Mouse (Mus musculus) neural tube, embryonic 14.5 days (tissue): Measurements from ENCODE around the gene Anxa2. TPM values are rescaled to one million over a fixed set of nuclear protein-coding genes. Genes with fewer than 3 reads are reported as not detected.

Experiments
- ATAC-seq: fragments of 200-750 bp; cut with Nextera tagmentation; 2 replicates; pipeline ENCODE4 v1.8.0; 2017; ENCODE audit warnings: low read depth, mild to moderate bottlenecking, moderate TSS enrichment, moderate library complexity
- H3K27ac ChIP-seq: fragments of 300-500 bp; sonication (generic); 2 replicates; pipeline ENCODE4 v1.5.1; 2014; ENCODE audit warnings: low read depth, mild to moderate bottlenecking, control low read depth, low read length, moderate library complexity, mixed read lengths
- H3K27me3 ChIP-seq: fragments of 300-500 bp; sonication (generic); 2 replicates; pipeline ENCODE4 v1.6.1; 2014; ENCODE audit warnings: low read length; ENCODE audit not compliant: control insufficient read depth, insufficient read depth
- H3K36me3 ChIP-seq: fragments of 300-500 bp; sonication (generic); 2 replicates; pipeline ENCODE4 v1.6.1; 2014; ENCODE audit warnings: low read length, mixed read lengths; ENCODE audit not compliant: control insufficient read depth, insufficient read depth
- H3K4me1 ChIP-seq: fragments of 300-500 bp; sonication (generic); 2 replicates; pipeline ENCODE4 v1.6.1; 2014; ENCODE audit warnings: low read length; ENCODE audit not compliant: control insufficient read depth, insufficient read depth
- H3K4me2 ChIP-seq: fragments of 300-500 bp; sonication (generic); 2 replicates; pipeline ENCODE4 v1.6.1; 2014; ENCODE audit warnings: mild to moderate bottlenecking, low read depth, low read length, control low read depth
- H3K4me3 ChIP-seq: fragments of 300-500 bp; sonication (generic); 2 replicates; pipeline ENCODE4 v1.5.1; 2014; ENCODE audit warnings: low read depth, low read length, control low read depth, mixed read lengths
- H3K9ac ChIP-seq: fragments of 300-500 bp; sonication (generic); replicated peaks from 2 replicates; pipeline ENCODE4 v1.6.1; 2014; ENCODE audit warnings: low read depth, mild to moderate bottlenecking, control low read depth, low read length, mixed read lengths
- H3K9me3 ChIP-seq: fragments of 300-500 bp; sonication (generic); 2 replicates; pipeline ENCODE4 v1.6.1; 2016; ENCODE audit warnings: low read length; ENCODE audit not compliant: control insufficient read depth
- WGBS: fragments of 180-500 bp; shearing (Covaris S2); extraction: QIAGEN DNeasy Blood & Tissue Kit; methylation state at CpG from one replicate; pipeline ENCODE4 v1.1.7; 2014; 5-methylcytosine and 5-hydroxymethylcytosine counted together
- microRNA-seq: library from miRNA; unstranded; fragments of <30 nt; microRNA quantifications from one replicate; pipeline ENCODE4, GENCODE M21; 2016
- polyA plus RNA-seq: library from polyadenylated mRNA; unstranded; fragments of >200 nt; fragmentation: Nextera tagmentation; extraction: Ambion mirVana; gene quantifications from 2 replicates; pipeline ENCODE4 v1.2.1, GENCODE M21; 2014

The Anxa2 gene
- polyA plus RNA-seq, 1 experiment from 2014 or later: 81.0 TPM

DNA sequence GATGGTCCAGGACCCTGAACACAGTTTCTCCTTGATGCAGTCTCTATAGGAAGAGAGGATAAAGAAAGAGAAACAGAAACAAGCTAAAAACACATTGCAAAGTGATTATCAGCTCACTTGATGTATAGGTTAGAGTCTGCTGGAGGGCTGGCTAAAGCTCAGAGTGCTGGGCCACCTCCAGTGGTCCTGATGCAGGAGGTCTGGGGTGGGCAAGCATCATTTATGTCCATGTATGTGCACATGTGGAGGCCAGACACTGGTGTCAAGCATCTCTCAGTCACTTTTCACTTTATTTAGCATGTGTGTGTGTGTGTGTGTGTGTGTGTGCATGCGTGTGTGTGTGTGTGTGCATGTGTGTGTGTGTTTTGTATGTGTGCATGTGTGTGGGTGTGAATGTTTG, 59.3 kb downstream of the Anxa2 start:
- no peak for ATAC-seq
- Histone ChIP-seq H3K9me3 (no peaks in the 10 kb centered on the region), H3K4me2 (no peak overlapping the region), H3K27ac (no peak overlapping the region), H3K9ac (no peak overlapping the region), H3K27me3 (no peaks in the 10 kb centered on the region), H3K36me3 (no peaks in the 10 kb centered on the region), H3K4me3 (no peak overlapping the region), H3K4me1 (peaks cover 4% of the 10 kb centered on the region; the same call in 1 of the 2 replicates)
- WGBS: 83% methylated on average over 1 of the region's 1 CpGs

DNA sequence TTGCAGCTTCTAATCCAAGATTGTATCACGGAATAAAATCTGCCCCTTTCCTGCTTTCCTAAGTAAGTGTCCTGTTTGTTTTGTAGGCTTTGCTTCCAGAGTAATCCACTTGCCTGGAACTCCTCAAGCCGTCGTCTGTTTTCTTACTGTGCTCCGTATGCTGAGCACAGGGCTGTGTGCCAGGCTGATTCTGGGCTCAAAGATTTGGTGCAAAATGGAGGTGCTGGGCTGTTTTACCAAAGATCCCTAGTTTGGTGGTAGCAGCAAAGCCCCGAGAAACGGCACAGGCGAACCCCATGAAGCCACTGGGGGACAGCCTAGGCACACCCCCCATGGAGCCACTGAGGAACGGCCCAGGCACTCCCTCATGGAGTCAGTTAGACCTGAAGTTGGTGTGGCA, 60.8 kb downstream of the Anxa2 start:
- Histone ChIP-seq H3K9ac (no peak overlapping the region), H3K4me3 (no peak overlapping the region), H3K4me2 (no peak overlapping the region), H3K36me3 (no peaks in the 10 kb centered on the region), H3K9me3 (no peaks in the 10 kb centered on the region), H3K4me1 (peaks cover 7% of the 10 kb centered on the region; the same call in 1 of the 2 replicates), H3K27me3 (no peaks in the 10 kb centered on the region), H3K27ac (no peak overlapping the region)
- WGBS: 76% methylated on average over 8 of the region's 8 CpGs
- ATAC-seq: no peak

DNA sequence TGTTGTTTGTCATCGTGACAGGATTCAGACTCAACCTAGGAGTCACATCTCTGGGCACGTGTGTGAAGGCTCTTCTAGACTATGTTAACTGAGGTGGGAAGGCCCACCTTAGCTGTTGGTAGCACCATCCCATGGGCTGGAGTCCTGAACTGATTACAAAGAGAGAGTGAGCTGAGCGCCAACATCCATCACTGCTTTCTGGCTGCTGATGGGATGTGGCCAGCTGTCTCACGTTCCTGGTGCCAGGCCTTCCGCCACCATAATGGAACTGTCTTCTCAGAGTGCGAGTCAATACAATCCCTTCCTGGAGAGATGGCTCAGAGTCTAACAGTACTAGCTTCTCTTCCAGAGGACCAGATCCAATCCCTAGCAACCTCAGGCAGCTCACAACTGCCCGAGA, 62.0 kb downstream of the Anxa2 start:
- WGBS: 81% methylated on average over 7 of the region's 7 CpGs
- H3K27ac ChIP-seq: no peak overlapping the region
- H3K9me3 ChIP-seq: no peaks in the 10 kb centered on the region
- no peak overlapping the region for H3K4me2 ChIP-seq
- H3K27me3 ChIP-seq: no peaks in the 10 kb centered on the region
- H3K4me3 ChIP-seq: no peak overlapping the region
- H3K36me3 ChIP-seq: no peaks in the 10 kb centered on the region
- ATAC-seq: no peak
- H3K9ac ChIP-seq: no peak overlapping the region
- H3K4me1 ChIP-seq: peaks cover 7% of the 10 kb centered on the region; the same call in 1 of the 2 replicates

DNA sequence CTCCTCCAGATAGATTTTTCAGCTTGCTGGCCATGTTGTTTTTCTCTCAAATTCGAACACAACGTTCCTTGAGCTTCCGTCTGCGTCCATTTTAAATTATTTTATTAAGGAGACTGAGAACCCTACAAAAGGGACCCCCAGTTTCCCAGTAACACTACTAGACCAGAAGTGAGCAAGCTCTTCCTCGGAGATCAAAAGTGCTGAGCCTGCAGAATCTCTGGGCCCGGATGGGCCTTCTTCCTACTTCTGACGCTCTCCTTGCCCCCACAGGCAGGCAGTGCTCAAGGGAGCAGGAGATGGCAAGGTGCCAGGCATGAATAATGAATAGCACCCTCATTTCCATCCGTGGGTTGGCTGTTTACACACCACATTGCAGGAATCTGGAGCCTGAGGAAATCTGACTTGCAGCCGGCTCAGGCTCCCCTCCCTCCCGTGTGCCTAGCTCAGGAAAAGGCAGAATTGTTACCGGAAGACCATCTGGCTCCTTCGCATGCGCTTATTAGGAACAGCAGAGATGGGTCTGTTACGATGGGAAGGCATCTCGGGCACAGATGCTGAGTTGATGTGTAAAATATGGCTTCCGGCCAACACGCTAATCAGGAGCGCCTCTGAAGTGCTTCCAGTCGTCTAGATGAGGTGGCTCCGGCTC, 64.1 kb downstream of the Anxa2 start:
- Histone ChIP-seq H3K36me3 (no peaks in the 10 kb centered on the region), H3K4me2 (peak overlapping the region; percentile 32; the same call in 1 of the 2 replicates), H3K4me3 (no peak overlapping the region), H3K27me3 (no peaks in the 10 kb centered on the region), H3K9ac (no peak overlapping the region), H3K9me3 (no peaks in the 10 kb centered on the region), H3K27ac (peak overlapping the region; percentile 62), H3K4me1 (peaks cover 7% of the 10 kb centered on the region; the same call in 1 of the 2 replicates)
- peak; percentile 89 for ATAC-seq
- 36% methylated on average over 20 of the region's 20 CpGs for WGBS

Small RNA genes within 50 kb of the gene (microRNA-seq; reads per million reads assigned to microRNA genes)
- gene Mir3109: not detected

Other genes with a start within 250 kb of the Anxa2 start
- gene Ice2, start 55.7 kb upstream of the Anxa2 start, polyA plus RNA-seq: 11.4 and 12.3 TPM in 2 replicates